Mouse (Mus musculus): ENCODE data around the gene Mtss1l. TPM values are rescaled to one million over a fixed set of nuclear protein-coding genes. Genes with fewer than 3 reads are reported as not detected.

Gene Mtss1l
- total RNA-seq, 1 experiment from 2014 or later, result 0.70 TPM

Other genes with a start within 250 kb of the Mtss1l start
- 23.2 and 26.2 TPM in 2 replicates for gene Vac14, start 102.9 kb upstream of the Mtss1l start, total RNA-seq (2017)
- gene Il34, start 84.4 kb downstream of the Mtss1l start, total RNA-seq (2017), result not detected in 2 replicates
- gene Cog4, start 125.1 kb downstream of the Mtss1l start, total RNA-seq (2017), result 53.1 and 57.5 TPM in 2 replicates
- 109 and 110 TPM in 2 replicates for gene Sf3b3, start 125.3 kb downstream of the Mtss1l start, total RNA-seq (2017)
- 9.3 and 9.8 TPM in 2 replicates for gene Fuk, start 181.0 kb downstream of the Mtss1l start, total RNA-seq (2017)
- gene St3gal2, start 198.4 kb downstream of the Mtss1l start, total RNA-seq (2017), result 3.1 and 6.3 TPM in 2 replicates